Mouse (Mus musculus): ENCODE measurements around the gene Gm14226. TPM values are rescaled to one million over a fixed set of nuclear protein-coding genes. Genes with fewer than 3 reads are reported as not detected.
A peak's percentile ranks its signal among the peaks of the same experiment; 100 is the strongest.
"Not testable (repeated sequence)": the region's sequence is repeated elsewhere in the genome, so short reads cannot be mapped to it uniquely, and the experiment has no call there.

Gene Gm14226
- total RNA-seq (2021) = not detected
- long read RNA-seq, experiment 1 = 0 reads
- long read RNA-seq, experiment 2 = 0 reads

- DNase-seq; intact Hi-C loops (cut with DNase I): not testable (repeated sequence)
These were observed at the start of gene Gm14226 for GRCm38 (mm10) chr2:155018251-155018755. Gm14226 (plus strand) TSS chr2:155018266.

- intact Hi-C loops (cut with DNase I) = loop anchor here (2.0 kb wide), 1 partner anchor 53 kb away; no protein-coding TSS in a partner anchor
- DNase-seq = not testable (repeated sequence)
These were observed 48.2 kb upstream of the Gm14226 start for GRCm38 (mm10) chr2:154969740-154970397.

GRCm38 (mm10) chr2:154971919-154972692 is 46.0 kb upstream of the Gm14226 start:
- intact Hi-C loops (cut with DNase I) = loop anchor here (2.0 kb wide), 1 partner anchor 55 kb away; no protein-coding TSS in a partner anchor

GRCm38 (mm10) chr2:154972981-154973380 is 45.1 kb upstream of the Gm14226 start:
- intact Hi-C loops (cut with DNase I) = no loop called here

More at GRCm38 (mm10) chr2:154971919-154972692, 46.0 kb upstream of the Gm14226 start:
- DNase-seq = no peak

GRCm38 (mm10) chr2:154986609-154987008 is 31.5 kb upstream of the Gm14226 start:
- intact Hi-C loops (cut with DNase I) = no loop called here
- no peak for DNase-seq

More at GRCm38 (mm10) chr2:154972981-154973380, 45.1 kb upstream of the Gm14226 start:
- DNase-seq = no peak

GRCm38 (mm10) chr2:154991411-154991810 is 26.7 kb upstream of the Gm14226 start:
- intact Hi-C loops (cut with DNase I) = no loop called here
- no peak for DNase-seq

- DNase-seq = no peak
- intact Hi-C loops (cut with DNase I) = no loop called here
These were observed 26.0 kb upstream of the Gm14226 start for GRCm38 (mm10) chr2:154992083-154992482.

- DNase-seq = no peak
- intact Hi-C loops (cut with DNase I) = no loop called here
These were observed 12.6 kb upstream of the Gm14226 start for GRCm38 (mm10) chr2:155005491-155005890.

- intact Hi-C loops (cut with DNase I) = no loop called here
- DNase-seq = no peak
These were observed 6.9 kb upstream of the Gm14226 start for GRCm38 (mm10) chr2:155011086-155011656.

- no peak for DNase-seq
- intact Hi-C loops (cut with DNase I) = loop anchor here (2.0 kb wide), 1 partner anchor 18 kb away; no protein-coding TSS in a partner anchor
These were observed 5.1 kb upstream of the Gm14226 start for GRCm38 (mm10) chr2:155012991-155013390.

- DNase-seq; intact Hi-C loops (cut with DNase I): not testable (repeated sequence)
These were observed 1.3 kb upstream of the Gm14226 start for GRCm38 (mm10) chr2:155016751-155017150.

GRCm38 (mm10) chr2:155018762-155019641 is 936 bp downstream of the Gm14226 start:
- intact Hi-C loops (cut with DNase I) = no loop called here

GRCm38 (mm10) chr2:155019673-155020072 is 1.6 kb downstream of the Gm14226 start:
- intact Hi-C loops (cut with DNase I) = no loop called here
- peak; percentile 75 to 84 for DNase-seq

More at GRCm38 (mm10) chr2:155018762-155019641, 936 bp downstream of the Gm14226 start:
- DNase-seq = peak; percentile 34 to 46

GRCm38 (mm10) chr2:155020247-155020826 is 2.3 kb downstream of the Gm14226 start:
- intact Hi-C loops (cut with DNase I); DNase-seq: not testable (repeated sequence)

GRCm38 (mm10) chr2:155030831-155031230 is 12.8 kb downstream of the Gm14226 start:
- DNase-seq = no peak
- intact Hi-C loops (cut with DNase I) = loop anchor here (2.0 kb wide), 1 partner anchor 18 kb away; no protein-coding TSS in a partner anchor

- intact Hi-C loops (cut with DNase I) = no loop called here
- no peak for DNase-seq
These were observed 15.1 kb downstream of the Gm14226 start for GRCm38 (mm10) chr2:155032938-155033710.

- intact Hi-C loops (cut with DNase I) = no loop called here
- DNase-seq = no peak
These were observed 21.9 kb downstream of the Gm14226 start for GRCm38 (mm10) chr2:155039956-155040355.

- no peak for DNase-seq
- intact Hi-C loops (cut with DNase I) = no loop called here
These were observed 26.5 kb downstream of the Gm14226 start for GRCm38 (mm10) chr2:155044542-155044941.

All from gastrocnemius, postnatal 36 days (tissue).